Mouse (Mus musculus): ENCODE data around the gene 4930524J08Rik.

The 4930524J08Rik gene

DNA sequence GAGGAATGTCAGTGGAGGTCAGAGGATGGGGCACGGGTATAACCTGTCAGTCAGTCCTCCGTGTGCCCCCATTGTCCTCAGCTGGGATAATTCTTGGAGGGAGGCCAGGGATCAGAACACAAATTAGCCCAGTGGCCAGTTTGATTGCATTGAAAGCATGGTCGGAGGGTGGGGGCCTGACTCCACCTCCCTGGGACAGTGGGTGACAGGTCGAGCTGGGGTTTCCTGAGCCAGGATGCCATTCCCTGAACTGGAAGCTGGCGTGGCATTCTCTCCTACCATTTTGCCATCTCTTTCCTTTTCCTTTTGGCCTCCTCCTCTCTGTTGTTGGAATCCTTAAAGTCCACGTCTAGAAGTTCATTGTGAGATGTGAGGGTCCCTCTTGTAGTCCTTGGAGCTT, 27.0 kb downstream of the 4930524J08Rik start:
- no peak for DNase-seq

DNA sequence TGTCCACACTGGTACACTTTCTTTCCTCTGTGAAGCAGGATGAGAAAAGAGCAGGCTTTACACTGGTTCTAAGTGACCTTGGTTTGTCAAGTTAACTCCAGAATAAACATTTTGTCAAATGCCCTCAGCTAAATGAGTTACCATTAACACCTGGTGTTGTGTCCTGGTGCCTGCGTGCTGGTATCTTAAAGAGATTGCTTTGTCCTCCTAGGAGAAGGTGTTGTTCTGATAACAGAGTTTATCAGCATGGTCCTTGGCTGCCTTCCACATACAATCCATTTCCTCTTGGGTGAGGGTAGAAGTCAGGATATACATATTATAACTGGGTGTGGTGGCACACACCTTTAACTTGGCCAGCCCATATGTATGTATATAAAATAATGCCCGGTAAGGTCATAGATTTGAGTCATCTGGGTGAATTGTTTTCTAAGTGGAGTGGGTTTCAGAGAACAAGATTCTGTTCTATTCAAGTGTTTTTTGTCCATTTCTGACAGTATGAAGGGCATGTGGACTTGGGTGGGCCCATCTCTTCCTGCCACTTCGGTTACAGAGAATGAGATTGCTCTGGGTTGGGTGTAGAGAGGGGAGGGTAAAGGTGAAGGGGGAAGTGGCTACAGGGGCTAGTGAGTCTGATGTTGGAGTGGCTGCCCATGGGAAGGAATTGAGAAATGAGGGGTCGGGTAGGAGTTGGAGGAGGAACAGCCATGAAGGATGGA, 27.6 kb downstream of the 4930524J08Rik start:
- DNase-seq = no peak

DNA sequence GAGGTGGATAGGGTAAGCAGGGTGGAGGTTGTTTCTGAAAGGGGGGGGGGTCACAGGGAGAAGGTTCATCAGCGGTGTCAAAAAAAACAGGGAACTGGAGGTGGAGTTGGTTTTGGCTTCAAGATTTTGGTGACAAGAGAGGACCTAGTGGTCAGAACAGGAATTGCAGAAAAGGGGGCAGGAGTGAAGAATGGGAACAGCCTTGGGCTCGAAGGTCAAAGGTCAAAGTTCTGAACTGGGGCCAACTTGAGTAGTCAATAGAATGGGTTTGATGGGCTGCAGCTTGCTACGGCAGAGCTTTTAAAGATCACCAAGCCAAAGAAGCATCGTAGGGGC, 28.1 kb downstream of the 4930524J08Rik start:
- DNase-seq = no peak

DNA sequence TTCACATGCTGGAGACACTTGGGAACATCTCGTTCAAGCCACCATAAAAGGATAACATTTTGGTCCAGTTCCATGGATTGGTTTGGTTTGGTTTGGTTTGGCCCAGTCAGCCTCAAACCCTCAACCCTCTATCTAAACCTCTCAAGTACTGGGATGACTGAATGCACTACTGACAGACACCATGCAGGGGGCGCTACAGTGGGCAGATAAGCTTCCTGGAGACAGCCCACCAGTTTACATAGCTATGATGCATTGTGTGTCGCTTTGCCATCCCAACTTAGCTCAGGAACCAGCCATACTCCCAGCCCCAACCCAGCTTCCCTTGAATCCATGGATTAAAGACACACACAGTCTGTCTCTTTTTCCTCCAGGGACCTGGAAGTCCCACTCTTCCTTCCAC, 29.6 kb downstream of the 4930524J08Rik start:
- DNase-seq = no peak

DNA sequence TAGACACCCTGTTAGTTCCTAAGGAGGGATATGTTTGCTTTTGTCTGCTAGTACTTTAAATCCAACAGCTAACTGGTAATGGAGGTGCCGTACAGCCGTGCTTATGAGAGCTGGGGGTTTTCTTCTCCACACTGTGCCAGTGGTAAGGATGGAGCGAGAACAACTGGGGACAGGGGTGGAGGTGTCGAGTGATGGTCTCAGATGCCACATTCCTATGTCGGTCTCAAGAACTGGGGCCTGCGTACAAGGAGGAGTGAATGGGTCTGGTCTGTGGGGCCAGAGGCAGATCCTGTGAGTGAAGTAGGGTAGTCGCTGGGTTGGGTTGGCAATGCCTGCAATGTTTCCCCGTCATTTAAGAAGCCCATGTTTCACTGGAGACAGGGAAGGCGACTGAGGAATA, 33.7 kb downstream of the 4930524J08Rik start:
- DNase-seq = no peak

DNA sequence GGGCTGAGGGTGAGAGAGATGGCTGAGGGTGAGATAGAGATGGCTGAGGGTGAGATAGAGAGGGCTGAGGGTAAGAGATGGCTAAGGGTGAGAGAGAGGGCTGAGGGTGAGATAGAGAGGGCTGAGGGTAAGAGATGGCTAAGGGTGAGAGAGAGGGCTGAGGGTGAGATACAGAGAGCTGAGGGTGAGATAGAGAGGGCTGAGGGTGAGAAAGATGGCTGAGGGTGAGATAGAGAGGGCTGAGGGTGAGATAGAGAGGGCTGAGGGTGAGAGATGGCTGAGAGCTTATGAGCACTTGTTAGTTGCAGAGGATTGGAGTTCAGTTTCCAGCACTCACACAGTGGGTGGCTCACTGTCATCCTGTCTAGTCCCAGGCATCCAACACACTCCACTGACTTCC, 41.2 kb downstream of the 4930524J08Rik start:
- no peak for DNase-seq

DNA sequence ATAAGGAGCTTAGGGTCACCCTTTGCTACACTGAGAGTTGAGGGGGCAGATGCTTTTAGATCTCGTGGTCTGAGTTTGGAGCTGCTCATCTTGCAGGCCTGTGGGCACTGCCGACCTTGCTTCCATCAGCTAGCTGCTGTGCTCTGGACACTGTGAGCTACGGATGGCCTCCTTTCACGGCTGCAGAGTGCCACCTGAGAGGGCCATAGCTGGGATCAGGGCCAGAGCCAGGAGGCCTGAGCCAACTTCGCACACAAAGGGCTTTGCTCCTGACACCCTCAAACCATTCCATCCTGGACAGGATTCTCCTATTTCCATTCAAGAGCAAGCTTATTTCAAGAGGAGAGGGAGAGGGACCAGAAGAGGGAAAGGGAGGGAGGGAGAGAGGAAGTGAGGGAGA, 45.5 kb downstream of the 4930524J08Rik start:
- no peak for DNase-seq

DNA sequence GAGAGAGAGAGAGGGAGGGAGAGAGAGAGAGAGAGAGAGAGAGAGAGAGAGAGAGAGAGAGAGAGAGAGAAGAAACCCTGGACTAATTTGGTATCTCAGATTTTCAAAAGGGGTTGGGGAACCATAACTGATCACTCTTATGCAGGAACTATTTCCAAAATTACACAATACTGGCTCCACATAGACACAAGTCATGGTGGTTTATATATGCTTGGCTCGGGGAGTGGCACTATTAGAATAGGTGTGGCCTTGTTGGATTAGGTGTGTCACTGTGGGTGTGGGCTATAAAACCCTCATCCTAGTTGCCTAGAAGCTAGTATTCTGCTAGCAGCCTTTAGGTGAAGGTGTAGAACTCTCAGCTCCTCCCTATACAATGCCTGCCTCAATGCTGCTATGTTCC, 46.0 kb downstream of the 4930524J08Rik start:
- no peak for DNase-seq
